Mouse (Mus musculus) lung, adult 2 months (tissue): ENCODE data around the gene Ghitm.
"Not testable (repeated sequence)": the region's sequence is repeated elsewhere in the genome, so short reads cannot be mapped to it uniquely, and the experiment has no call there.

Source experiments
- CTCF ChIP-seq: fragments of 200-500 bp; IDR thresholded peaks from 2 replicates; pipeline ENCODE4 v1.5.1; 2011; ENCODE audit warnings: mild to moderate bottlenecking, low read length, control low read depth; ENCODE audit not compliant: insufficient read depth
- POLR2A ChIP-seq: fragments of 200-500 bp; IDR thresholded peaks from 2 replicates; pipeline ENCODE4 v1.6.1; 2011; ENCODE audit warnings: low read depth, mild to moderate bottlenecking, control low read depth, low read length, borderline replicate concordance; ENCODE audit errors: extremely low read depth

- TF ChIP-seq CTCF, POLR2A: not testable (repeated sequence)
Observed at GRCm38 (mm10) chr14:37137596-37137995, 2.5 kb upstream of the Ghitm start.
